Mouse (Mus musculus) brain, embryonic 14.5 days (tissue): ENCODE results near the gene Atf5. TPM values are rescaled to one million over a fixed set of nuclear protein-coding genes. Genes with fewer than 3 reads are reported as not detected.
A peak's percentile ranks its signal among the peaks of the same experiment; 100 is the strongest.

Source experiments
- DNase-seq: peaks from one replicate; pipeline ENCODE4 v3.0.0-alpha.2; 2011; ENCODE audit warnings: low read depth
- CTCF ChIP-seq: fragments of 200-500 bp; IDR thresholded peaks from 2 replicates; pipeline ENCODE4 v1.5.1; 2012; ENCODE audit warnings: inconsistent platforms, mild to moderate bottlenecking, moderate library complexity, borderline replicate concordance; ENCODE audit not compliant: insufficient read depth, insufficient read length; ENCODE audit errors: extremely low read depth
- POLR2A ChIP-seq: fragments of 200-500 bp; IDR thresholded peaks from 2 replicates; pipeline ENCODE4 v1.6.1; 2012; ENCODE audit warnings: mild to moderate bottlenecking, inconsistent platforms, borderline replicate concordance; ENCODE audit not compliant: poor library complexity, insufficient read depth, insufficient read length, severe bottlenecking; ENCODE audit errors: extremely low read depth
- polyA plus RNA-seq: library from polyadenylated mRNA; depleted of rRNA; stranded (reverse); fragments of >200 nt; gene quantifications from 2 replicates; pipeline ENCODE4 v1.2.3, GENCODE M21; 2012; rRNA removed

Gene Atf5
- polyA plus RNA-seq, 1 experiment = 24.8 TPM

DNA sequence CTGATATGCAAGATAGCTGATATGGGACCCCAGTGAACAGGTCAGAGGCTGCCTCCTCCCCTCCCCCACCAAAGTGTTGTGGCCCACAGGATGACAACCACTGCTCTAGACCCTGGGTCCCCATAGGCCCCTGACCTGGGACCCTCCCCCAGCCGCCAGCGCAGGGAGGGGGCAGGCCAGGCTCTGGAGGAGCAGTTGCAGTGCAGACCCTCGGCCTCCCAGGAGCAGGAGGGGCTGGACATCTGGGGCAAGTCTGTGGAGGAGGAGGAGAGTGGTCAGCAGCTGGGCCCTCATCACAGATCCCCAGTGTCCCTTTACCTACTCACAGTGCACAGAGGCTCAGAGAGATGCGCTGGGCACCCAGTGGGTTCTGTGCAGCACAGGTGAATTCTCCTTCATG is 26.4 kb downstream of the Atf5 start:
- TF ChIP-seq CTCF = no peak
- no peak for TF ChIP-seq POLR2A
- DNase-seq = no peak

GRCm38 (mm10) chr7:44789531-44789930 is 26.9 kb downstream of the Atf5 start:
- TF ChIP-seq CTCF = no peak
- no peak for TF ChIP-seq POLR2A
- DNase-seq = no peak

DNA sequence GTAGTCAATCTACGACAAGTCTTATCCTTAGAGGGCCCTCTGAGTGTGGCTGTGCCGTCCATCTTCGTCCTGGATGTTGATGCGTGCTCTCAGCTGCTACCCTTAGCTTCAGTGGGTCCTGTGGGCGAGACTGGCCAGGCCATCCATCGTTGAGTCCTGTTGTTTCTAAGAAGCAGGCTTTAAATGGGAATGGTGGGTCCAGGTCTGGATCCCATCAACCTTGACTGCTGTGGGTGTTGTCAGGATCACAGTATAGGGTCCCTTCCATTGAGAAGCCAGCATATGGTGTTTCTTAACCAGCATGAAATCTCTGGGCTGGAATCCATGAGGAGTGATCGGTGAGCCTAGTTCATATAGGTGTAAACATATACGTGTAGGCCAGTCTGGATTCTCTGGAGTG is 36.4 kb downstream of the Atf5 start:
- DNase-seq = no peak
- TF ChIP-seq POLR2A = no peak
- no peak for TF ChIP-seq CTCF

- no peak for DNase-seq
- TF ChIP-seq CTCF = no peak
- no peak for TF ChIP-seq POLR2A
Observed at GRCm38 (mm10) chr7:44776849-44777498, 39.5 kb downstream of the Atf5 start.

DNA sequence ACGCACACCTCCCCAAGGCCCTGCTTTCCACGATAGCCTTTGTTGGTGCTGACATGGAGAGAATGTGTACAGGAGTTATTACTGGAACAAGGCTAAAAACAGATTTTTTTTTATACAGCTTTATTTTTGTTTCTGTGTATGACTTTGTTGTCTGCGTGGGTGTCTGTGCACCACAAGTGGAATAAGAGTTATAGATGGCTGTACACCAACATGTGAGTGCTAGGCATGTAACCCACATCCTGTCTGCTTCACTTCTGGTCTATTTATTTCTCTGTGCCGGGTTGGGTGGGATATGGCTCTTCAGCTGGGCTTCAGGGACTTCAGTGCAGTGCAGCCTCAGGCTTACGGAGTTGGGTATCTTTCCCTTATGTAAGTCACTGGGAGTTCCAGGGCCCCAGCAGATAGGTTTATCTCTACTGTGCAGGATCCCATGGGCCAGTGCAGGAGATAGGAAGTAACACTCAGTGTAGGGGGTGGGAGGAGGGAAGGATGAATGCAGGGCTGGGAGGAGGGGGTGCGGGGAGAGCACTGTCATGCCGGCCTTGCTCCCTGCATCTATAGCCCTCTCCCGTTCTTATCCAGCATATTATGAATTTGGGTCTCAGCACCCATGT is 43.8 kb downstream of the Atf5 start:
- no peak for DNase-seq
- no peak for TF ChIP-seq CTCF
- no peak for TF ChIP-seq POLR2A

- TF ChIP-seq POLR2A = no peak
- no peak for TF ChIP-seq CTCF
- DNase-seq = peak; percentile 59
Observed at GRCm38 (mm10) chr7:44770046-44770578, 46.3 kb downstream of the Atf5 start.

DNA sequence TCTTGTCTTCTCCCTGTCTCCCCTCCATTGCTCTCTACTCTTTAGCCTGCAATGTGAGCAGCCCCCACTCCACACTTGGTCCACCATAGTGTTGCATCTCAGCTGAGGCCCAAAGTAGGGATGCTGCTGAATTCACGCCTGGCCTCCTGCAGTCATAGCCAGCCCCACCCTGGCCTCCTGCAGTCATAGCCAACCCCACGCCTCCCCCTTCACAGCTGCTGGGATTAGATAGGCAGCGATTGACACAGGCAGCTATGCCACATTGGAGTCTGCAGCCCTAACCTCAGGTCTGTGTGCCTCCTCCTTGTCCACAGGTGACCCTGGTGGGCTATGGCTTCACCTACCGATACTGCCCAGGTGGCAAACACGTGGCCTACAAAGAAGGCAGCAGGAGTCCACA is 48.3 kb downstream of the Atf5 start:
- TF ChIP-seq CTCF (no peak), POLR2A (no peak)

More for the DNA sequence above, 48.3 kb downstream of the Atf5 start:
- DNase-seq = no peak

Other genes with a start within 250 kb of the Atf5 start
- 0.16 and 0.42 TPM in 2 replicates for gene Napsa, start 244.3 kb downstream of the Atf5 start, polyA plus RNA-seq
- gene Kcnc3, start 226.0 kb downstream of the Atf5 start, polyA plus RNA-seq = 16.6 and 27.2 TPM in 2 replicates
- 0.72 and 1.8 TPM in 2 replicates for gene Myh14, start 145.8 kb downstream of the Atf5 start, polyA plus RNA-seq
- gene Izumo2, start 107.9 kb downstream of the Atf5 start, polyA plus RNA-seq = not detected in 2 replicates
- 31.1 and 45.0 TPM in 2 replicates for gene Vrk3, start 68.2 kb downstream of the Atf5 start, polyA plus RNA-seq
- 1.0 and 1.1 TPM in 2 replicates for gene Zfp473, start 65.6 kb downstream of the Atf5 start, polyA plus RNA-seq
- gene Nup62, start 570 bp downstream of the Atf5 start, polyA plus RNA-seq = 73.9 and 96.1 TPM in 2 replicates
- gene Il4i1, start 271 bp downstream of the Atf5 start, polyA plus RNA-seq = 0.42 and 0.59 TPM in 2 replicates
- gene Akt1s1, start 32.3 kb upstream of the Atf5 start, polyA plus RNA-seq = 141 and 160 TPM in 2 replicates
- 96.8 and 124 TPM in 2 replicates for gene Tbc1d17, start 32.4 kb upstream of the Atf5 start, polyA plus RNA-seq
- gene Pnkp, start 40.5 kb upstream of the Atf5 start, polyA plus RNA-seq = 33.1 and 42.3 TPM in 2 replicates
- 927 and 1,026 TPM in 2 replicates for gene Ptov1, start 53.1 kb upstream of the Atf5 start, polyA plus RNA-seq
- 205 and 206 TPM in 2 replicates for gene Med25, start 76.1 kb upstream of the Atf5 start, polyA plus RNA-seq
- 29.7 and 47.4 TPM in 2 replicates for gene Fuz, start 79.4 kb upstream of the Atf5 start, polyA plus RNA-seq
- gene Ap2a1, start 112.8 kb upstream of the Atf5 start, polyA plus RNA-seq = 165 and 185 TPM in 2 replicates
- gene Tsks, start 126.5 kb upstream of the Atf5 start, polyA plus RNA-seq = 0.04 and 0.05 TPM in 2 replicates
- 102 and 135 TPM in 2 replicates for gene Cpt1c, start 158.2 kb upstream of the Atf5 start, polyA plus RNA-seq
- 824 and 992 TPM in 2 replicates for gene Prmt1, start 169.9 kb upstream of the Atf5 start, polyA plus RNA-seq
- 84.4 and 130 TPM in 2 replicates for gene Irf3, start 181.0 kb upstream of the Atf5 start, polyA plus RNA-seq
- 20.5 and 33.9 TPM in 2 replicates for gene Bcl2l12, start 182.1 kb upstream of the Atf5 start, polyA plus RNA-seq
- 125 and 147 TPM in 2 replicates for gene Scaf1, start 199.7 kb upstream of the Atf5 start, polyA plus RNA-seq
- 18.2 and 20.7 TPM in 2 replicates for gene Rras, start 201.3 kb upstream of the Atf5 start, polyA plus RNA-seq
- gene Prr12, start 236.2 kb upstream of the Atf5 start, polyA plus RNA-seq = 10.5 and 39.1 TPM in 2 replicates
- 81.9 and 84.1 TPM in 2 replicates for gene Nosip, start 245.8 kb upstream of the Atf5 start, polyA plus RNA-seq
- 25.0 and 30.6 TPM in 2 replicates for gene Prrg2, start 246.0 kb upstream of the Atf5 start, polyA plus RNA-seq